Comparison of ENCODE assay signal across 14 mouse cellular contexts in the genomic region with DNA sequence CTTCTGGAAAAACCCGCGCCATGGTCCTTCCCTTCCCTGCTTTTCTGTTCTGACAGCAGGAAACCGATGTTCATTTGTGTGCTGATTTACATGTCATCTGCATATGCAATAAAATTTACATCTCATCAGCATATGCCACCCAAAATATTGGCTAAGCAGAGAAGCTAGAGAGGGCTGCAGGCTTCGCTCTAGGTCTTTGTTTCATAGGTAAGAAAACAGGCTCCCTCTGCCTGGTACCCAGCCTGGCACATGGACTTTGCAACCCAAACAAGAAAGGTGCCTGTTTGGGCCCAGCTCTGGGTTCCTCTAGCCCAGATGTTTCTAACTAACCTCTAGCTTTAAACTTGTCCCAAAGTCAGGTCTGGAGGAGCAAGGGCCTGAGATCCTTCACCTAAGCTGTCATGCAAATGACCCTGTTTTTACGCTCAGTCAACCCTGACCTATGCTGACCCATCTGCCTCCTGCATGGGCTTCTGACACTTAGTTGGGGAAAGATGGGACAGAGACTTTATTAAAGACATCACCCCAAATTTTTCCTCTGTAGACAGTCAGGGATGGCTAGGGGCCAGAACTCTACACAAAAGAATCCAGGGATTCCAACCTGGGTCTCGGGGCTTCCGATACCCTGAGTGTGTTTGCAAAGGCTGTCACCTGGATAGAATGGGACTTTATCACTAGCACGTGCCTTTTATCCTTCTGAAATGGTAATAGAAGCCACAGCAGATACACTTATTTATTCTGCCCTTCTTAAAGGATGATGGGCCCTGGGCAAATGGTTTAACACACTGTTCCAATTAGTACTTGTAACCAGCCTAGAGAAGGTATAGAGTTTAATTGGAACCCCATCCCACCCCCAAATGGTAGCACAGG. TPM values are rescaled to one million over a fixed set of nuclear protein-coding genes. Genes with fewer than 3 reads are reported as not detected.
DNase-seq lines count a peak whose midpoint lies in the region; ATAC-seq and TF ChIP-seq lines count a peak whose summit lies in the region.
"Had no signal": no experiment of that assay in that cellular context is flagged by ENCODE, and none has a peak within 500 bp of the region (broad histone marks: within the 10 kb centered on the region; RNA-seq: fewer than 3 reads in every experiment).

No protein-coding gene starts in this region.

- ATAC-seq in forebrain, embryonic 15.5 days (replicated peaks) = peak; percentile 55
- ATAC-seq in forebrain, embryonic 12.5 days (ENCODE audit: low FRiP score) = no peak

- no peaks in the 10 kb centered on the region for H3K9me3 ChIP-seq in forebrain, embryonic 15.5 days
- H3K9me3 ChIP-seq in forebrain, embryonic 12.5 days = no peaks in the 10 kb centered on the region
- H3K9me3 ChIP-seq: hindbrain, embryonic 13.5 days; limb, embryonic 13.5 days had no signal

- 60% methylated on average over 8 of the region's 8 CpGs for WGBS in forebrain, embryonic 15.5 days
- WGBS in forebrain, embryonic 12.5 days = 76% methylated on average over 8 of the region's 8 CpGs
- WGBS in kidney, adult 2 months = 65% methylated on average over 8 of the region's 8 CpGs

- H3K27me3 ChIP-seq in forebrain, embryonic 15.5 days = peaks cover 35% of the 10 kb centered on the region
- H3K27me3 ChIP-seq in forebrain, embryonic 12.5 days = peaks cover 66% of the 10 kb centered on the region
- no peaks in the 10 kb centered on the region for H3K27me3 ChIP-seq in kidney, adult 2 months (replicated peaks; ENCODE audit: control insufficient read depth, insufficient read depth, low read length)

- no peak overlapping the region for H3K4me2 ChIP-seq in forebrain, embryonic 15.5 days (replicated peaks)
- H3K4me2 ChIP-seq in forebrain, embryonic 12.5 days = no peak overlapping the region
- H3K4me2 ChIP-seq: hindbrain, embryonic 13.5 days; limb, embryonic 13.5 days had no signal

- no peak for TF ChIP-seq POLR2A in kidney, adult 2 months (IDR thresholded peaks at IDR 0.05; ENCODE audit: low read depth, low read length)

- no peak overlapping the region for H3K9ac ChIP-seq in forebrain, embryonic 15.5 days (replicated peaks)
- H3K9ac ChIP-seq in forebrain, embryonic 12.5 days = no peak overlapping the region
- H3K9ac ChIP-seq: hindbrain, embryonic 13.5 days; limb, embryonic 13.5 days had no signal

- peaks cover 20% of the 10 kb centered on the region for H3K4me1 ChIP-seq in forebrain, embryonic 15.5 days
- peaks cover 8% of the 10 kb centered on the region for H3K4me1 ChIP-seq in forebrain, embryonic 12.5 days
- peaks cover 3% of the 10 kb centered on the region; the same call in 1 of the 2 replicates for H3K4me1 ChIP-seq in kidney, adult 2 months (ENCODE audit: control insufficient read depth, insufficient read depth, low read length)

- H3K36me3 ChIP-seq in forebrain, embryonic 15.5 days = no peaks in the 10 kb centered on the region
- no peaks in the 10 kb centered on the region for H3K36me3 ChIP-seq in forebrain, embryonic 12.5 days (replicated peaks)
- H3K36me3 ChIP-seq in kidney, adult 2 months (ENCODE audit: control insufficient read depth, insufficient read depth, low read length) = no peaks in the 10 kb centered on the region
- H3K36me3 ChIP-seq: hindbrain, embryonic 13.5 days; limb, embryonic 13.5 days had no signal

- no peak overlapping the region for H3K4me3 ChIP-seq in forebrain, embryonic 15.5 days
- no peak overlapping the region for H3K4me3 ChIP-seq in forebrain, embryonic 12.5 days (replicated peaks)
- H3K4me3 ChIP-seq in kidney, adult 2 months (ENCODE audit: insufficient read depth, low read depth, low read length) = no peak overlapping the region
- H3K4me3 ChIP-seq: hindbrain, embryonic 13.5 days; limb, embryonic 13.5 days had no signal

- DNase-seq in kidney, adult 2 months = peak; percentile 18
- DNase-seq in kidney, postnatal 36 days = no peak
- DNase-seq in thymus, postnatal 0 days (ENCODE audit: low spot score) = peak; percentile 45
- DNase-seq in thymus, adult 18-20 months = no peak
- DNase-seq in thymus, postnatal 4 days = peak; percentile 45
- DNase-seq in frontal cortex, postnatal 10 days (ENCODE audit: low spot score in 2 of 2) = no peak
- DNase-seq: cerebellum, adult 8-10 months; embryo, embryonic 11 days; kidney, adult 8-10 months; right cerebral cortex, adult 18-20 months had no signal

- H3K27ac ChIP-seq in forebrain, embryonic 15.5 days (replicated peaks) = no peak overlapping the region
- H3K27ac ChIP-seq in forebrain, embryonic 12.5 days = no peak overlapping the region
- no peak overlapping the region; the same call in 1 of the 2 replicates for H3K27ac ChIP-seq in kidney, adult 2 months (ENCODE audit: insufficient read depth, low read depth, low read length)
- H3K27ac ChIP-seq: hindbrain, embryonic 13.5 days; limb, embryonic 13.5 days had no signal

- no peak for TF ChIP-seq CTCF in kidney, adult 2 months (conservative IDR thresholded peaks at IDR 0.05; ENCODE audit: insufficient read depth, insufficient read length, low read depth, low read length)

RNA-seq across cellular contexts. Expression of a gene that starts 2.2 kb away (rescaled TPM):
- polyA plus RNA-seq in forebrain, embryonic 15.5 days (2015; fragmentation: Nextera tagmentation; extraction: Ambion mirVana) = 2.5 and 2.6 TPM in 2 replicates
- 3.2 and 3.7 TPM in 2 replicates for polyA plus RNA-seq in forebrain, embryonic 12.5 days (2016; fragmentation: Nextera tagmentation; extraction: Ambion mirVana)
- 8.0 and 10.3 TPM in 2 replicates for polyA plus RNA-seq in kidney, adult 2 months (2012; rRNA removed)
- polyA plus RNA-seq in thymus, postnatal 0 days (2015; fragmentation: Nextera tagmentation; extraction: Ambion mirVana) = 92.9 and 111 TPM in 2 replicates

RNA-seq across cellular contexts. Expression of a gene that starts 3.0 kb away (rescaled TPM):
- 1.7 and 2.0 TPM in 2 replicates for polyA plus RNA-seq in forebrain, embryonic 15.5 days (2015; fragmentation: Nextera tagmentation; extraction: Ambion mirVana)
- 2.4 TPM in 2 replicates for polyA plus RNA-seq in forebrain, embryonic 12.5 days (2016; fragmentation: Nextera tagmentation; extraction: Ambion mirVana)
- polyA plus RNA-seq in kidney, adult 2 months (2012; rRNA removed) = 21.8 and 25.0 TPM in 2 replicates
- polyA plus RNA-seq in thymus, postnatal 0 days (2015; fragmentation: Nextera tagmentation; extraction: Ambion mirVana) = 181 and 185 TPM in 2 replicates

RNA-seq across cellular contexts. Expression of a gene that starts 14.9 kb away (rescaled TPM):
- polyA plus RNA-seq in forebrain, embryonic 15.5 days (2015; fragmentation: Nextera tagmentation; extraction: Ambion mirVana) = 0.23 TPM in 1 of 2 replicates, not detected in the other
- polyA plus RNA-seq in forebrain, embryonic 12.5 days (2016; fragmentation: Nextera tagmentation; extraction: Ambion mirVana) = not detected in 2 replicates
- polyA plus RNA-seq in kidney, adult 2 months (2012; rRNA removed) = 26.4 and 46.5 TPM in 2 replicates
- 0.36 and 0.46 TPM in 2 replicates for polyA plus RNA-seq in thymus, postnatal 0 days (2015; fragmentation: Nextera tagmentation; extraction: Ambion mirVana)
- polyA plus RNA-seq: hindbrain, embryonic 13.5 days had no signal

Comparison
In these comparisons a context has a peak if more than half of its experiments do, and no peak if none do; other contexts are left out.
1. DNase-seq: peak in kidney, adult 2 months (single experiment), thymus, postnatal 0 days (single experiment) and thymus, postnatal 4 days (single experiment); none in kidney, postnatal 36 days (0 of 2), thymus, adult 18-20 months (0 of 2) and frontal cortex, postnatal 10 days (0 of 2).
2. RNA of a gene that starts 14.9 kb away (polyA plus RNA-seq): 26.4 to 46.5 TPM in kidney, adult 2 months; 0.36 to 0.46 TPM in thymus, postnatal 0 days, 0.23 TPM in forebrain, embryonic 15.5 days and not detected in forebrain, embryonic 12.5 days; every median in the first group is over 10 times any median in the second.